Mouse (Mus musculus) layer of hippocampus, postnatal 25 days (tissue): ENCODE data around the gene Ciao1. TPM values are rescaled to one million over a fixed set of nuclear protein-coding genes. Genes with fewer than 3 reads are reported as not detected.
"Not testable (repeated sequence)": the region's sequence is repeated elsewhere in the genome, so short reads cannot be mapped to it uniquely, and the experiment has no call there.

Experiments used
- DNase-seq, 2 experiments: peaks; one replicate each; pipeline ENCODE4 v3.0.0; 2022; ENCODE audit warnings: mixed read lengths in 2 of 2, low spot score in 1 of 2; ENCODE audit errors: extremely low spot score in 1 of 2
- total RNA-seq, 2 experiments: library from RNA; stranded (reverse); gene quantifications; 2 replicates each; pipeline ENCODE4 v1.2.3; 2021

Gene Ciao1
- total RNA-seq, 2 experiments from 2014 or later, result 76.0 to 87.5 TPM

DNA sequence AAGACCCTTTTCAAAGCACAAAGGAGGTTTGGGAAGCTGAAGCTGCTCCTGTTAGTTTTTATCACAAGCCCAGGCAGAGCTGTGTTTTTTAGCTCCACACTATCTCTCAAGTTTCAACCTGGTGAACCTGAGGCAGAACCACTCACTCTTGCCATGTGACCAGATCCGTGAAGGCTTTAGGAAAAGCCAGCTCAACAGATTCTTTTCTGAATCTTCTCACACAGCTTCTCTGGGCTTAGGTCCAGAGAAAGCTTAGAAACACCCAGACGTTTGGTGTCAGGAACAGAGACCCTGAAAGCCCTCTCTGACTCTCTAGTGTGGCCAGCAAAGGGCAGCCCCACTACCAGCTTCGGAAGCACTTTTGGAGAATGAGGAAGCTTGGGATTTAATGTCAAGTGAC lies 3.8 kb upstream of the Ciao1 start:
- no peak for DNase-seq

- DNase-seq, result no peak
Measured at GRCm38 (mm10) chr2:127250291-127251008, 2.8 kb upstream of the Ciao1 start.

- peak in 1 of 2 experiments; percentile 33 for DNase-seq
Measured at GRCm38 (mm10) chr2:127248334-127249004, 853 bp upstream of the Ciao1 start.

GRCm38 (mm10) chr2:127240065-127240464 lies 7.6 kb downstream of the Ciao1 start:
- no peak for DNase-seq

- DNase-seq, result no peak
Measured at GRCm38 (mm10) chr2:127237897-127238610, 9.6 kb downstream of the Ciao1 start.

- no peak for DNase-seq
Measured at GRCm38 (mm10) chr2:127225261-127225660, 22.4 kb downstream of the Ciao1 start.

DNA sequence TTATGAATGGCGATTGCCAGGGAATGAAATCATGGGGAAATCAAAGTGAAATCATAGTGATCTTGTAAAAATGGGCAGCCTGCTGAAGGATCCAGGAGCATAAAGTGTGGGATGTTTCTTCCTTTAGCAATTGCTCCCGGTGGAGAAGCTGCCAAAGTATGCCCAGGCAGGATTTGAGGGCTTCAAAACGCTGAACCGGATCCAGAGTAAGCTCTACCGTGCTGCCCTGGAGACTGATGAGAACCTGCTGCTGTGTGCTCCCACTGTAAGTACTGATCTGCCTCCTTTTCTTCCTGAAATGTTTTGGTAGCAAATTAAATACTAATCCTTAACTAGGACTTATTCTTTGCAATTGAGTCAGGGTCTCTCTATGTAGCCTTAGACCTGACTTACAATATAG lies 29.9 kb downstream of the Ciao1 start:
- DNase-seq, result no peak

DNA sequence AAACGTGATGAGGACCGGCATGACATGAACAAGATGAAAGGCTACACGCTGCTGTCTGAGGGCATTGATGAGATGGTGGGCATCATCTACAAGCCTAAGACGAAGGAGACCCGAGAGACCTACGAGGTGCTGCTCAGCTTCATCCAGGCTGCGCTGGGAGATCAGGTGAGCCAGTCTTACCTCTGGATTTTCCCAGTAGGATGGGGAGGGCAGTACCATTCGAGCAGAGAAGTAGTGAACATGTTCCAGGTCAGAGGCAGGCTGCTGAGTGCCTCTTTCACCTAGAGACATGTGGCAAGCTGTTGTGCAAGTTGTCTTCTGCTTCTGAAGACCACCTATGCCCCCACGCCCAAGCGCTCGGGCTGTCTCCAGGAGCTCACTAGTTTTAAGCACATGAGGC lies 36.9 kb downstream of the Ciao1 start:
- no peak for DNase-seq

GRCm38 (mm10) chr2:127208452-127208769 lies 39.2 kb downstream of the Ciao1 start:
- DNase-seq, result no peak

GRCm38 (mm10) chr2:127207547-127208451 lies 39.8 kb downstream of the Ciao1 start, which contains the start of the genes 1810024B03Rik and Snrnp200:
1810024B03Rik (minus strand) TSS chr2:127208280.
Snrnp200 (plus strand) TSS chr2:127208386.
- peak; percentile 81 to 85 for DNase-seq

DNA sequence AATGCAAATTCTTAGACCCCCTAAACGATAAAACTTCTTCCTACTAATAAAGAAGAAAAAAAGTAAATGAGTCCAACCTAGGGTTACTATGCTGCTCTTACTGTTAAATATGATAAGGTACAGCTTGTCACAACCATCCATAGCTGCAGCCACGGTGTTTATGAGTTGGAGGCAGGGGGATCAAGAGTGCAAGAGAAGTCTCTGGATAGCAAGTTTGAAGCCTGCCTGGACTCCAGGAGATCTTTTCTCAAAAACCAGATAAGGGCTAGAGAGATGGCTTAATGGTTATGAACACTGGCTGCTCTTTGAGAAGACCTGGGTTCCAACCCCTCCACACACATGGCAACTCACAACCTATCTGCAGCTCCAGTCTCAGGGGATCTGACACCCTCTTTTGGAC lies 40.7 kb downstream of the Ciao1 start:
- DNase-seq, result no peak

GRCm38 (mm10) chr2:127205936-127206335 lies 41.7 kb downstream of the Ciao1 start:
- not testable (repeated sequence) for DNase-seq

GRCm38 (mm10) chr2:127204932-127205331 lies 42.7 kb downstream of the Ciao1 start:
- DNase-seq, result peak; percentile 44 to 75

Other genes starting within 250 kb of the Ciao1 start
- gene Ap4e1, start 239.1 kb downstream of the Ciao1 start, total RNA-seq, result 10 to 100 TPM in 1 of 2 experiments, 1 to 10 TPM in 1; 9.9 to 15.0 TPM
- 10 to 100 TPM; 19.6 to 21.3 TPM for gene Blvra, start 177.2 kb downstream of the Ciao1 start, total RNA-seq
- 1 to 10 TPM; 2.1 to 2.6 TPM for gene Ncaph, start 113.9 kb downstream of the Ciao1 start, total RNA-seq
- 1 to 10 TPM; 2.5 to 2.8 TPM for gene Itpripl1, start 104.4 kb downstream of the Ciao1 start, total RNA-seq
- gene 1810024B03Rik, start 39.5 kb downstream of the Ciao1 start, total RNA-seq, result 1 to 10 TPM in 1 of 2 experiments, under 1 TPM in 1; 0.49 to 1.2 TPM
- 10 to 100 TPM; 84.2 to 88.6 TPM for gene Snrnp200, start 39.4 kb downstream of the Ciao1 start, total RNA-seq
- 10 to 100 TPM; 83.4 to 83.5 TPM for gene Tmem127, start 92 bp upstream of the Ciao1 start, total RNA-seq
- 100 to 1,000 TPM; 110 to 114 TPM for gene Stard7, start 22.4 kb upstream of the Ciao1 start, total RNA-seq
- 1 to 10 TPM; 1.2 to 1.3 TPM for gene Dusp2, start 88.3 kb upstream of the Ciao1 start, total RNA-seq
- gene Astl, start 90.8 kb upstream of the Ciao1 start, total RNA-seq, result not detected
- gene Adra2b, start 115.4 kb upstream of the Ciao1 start, total RNA-seq, result under 1 TPM; 0.14 to 0.15 TPM
- gene Gpat2, start 177.4 kb upstream of the Ciao1 start, total RNA-seq, result under 1 TPM; 0.26 to 0.27 TPM
- 10 to 100 TPM; 17.7 to 17.9 TPM for gene Fahd2a, start 196.7 kb upstream of the Ciao1 start, total RNA-seq